Mouse (Mus musculus) retina, embryonic 14.5 days (tissue): ENCODE results near the gene Slc9a6.

Source experiments
- DNase-seq: peaks from one replicate; pipeline ENCODE4 v3.0.0-alpha.2; 2015; ENCODE audit warnings: low spot score

The Slc9a6 gene

DNA sequence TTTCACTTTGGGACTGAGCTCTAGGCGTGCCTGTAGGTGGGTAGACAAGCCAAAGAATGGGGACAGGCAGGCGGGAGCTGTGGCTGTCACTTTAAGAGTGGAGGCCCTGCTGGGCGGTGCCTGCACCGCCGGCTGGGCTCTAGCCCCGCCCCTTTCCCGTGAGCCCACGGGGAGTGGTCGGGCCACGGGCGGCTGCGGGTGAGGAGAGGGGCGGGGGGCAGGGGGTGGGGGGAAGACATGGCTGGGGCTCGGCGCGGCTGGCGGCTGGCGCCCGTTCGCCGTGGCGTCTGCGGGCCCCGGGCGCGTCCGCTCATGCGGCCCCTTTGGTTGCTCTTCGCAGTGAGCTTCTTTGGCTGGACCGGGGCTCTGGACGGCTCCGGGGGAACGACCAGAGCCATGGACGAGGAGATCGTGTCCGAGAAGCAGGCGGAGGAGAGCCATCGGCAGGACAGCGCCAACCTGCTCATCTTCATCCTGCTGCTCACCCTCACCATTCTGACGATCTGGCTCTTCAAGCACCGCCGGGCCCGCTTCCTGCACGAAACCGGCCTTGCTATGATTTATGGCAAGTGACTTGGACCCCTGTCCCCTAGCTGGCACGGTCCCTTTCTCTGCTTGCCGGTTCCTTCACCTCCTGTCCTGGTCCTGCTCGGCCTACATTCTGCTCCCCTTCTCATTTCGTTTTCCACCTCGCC, at the start of gene Slc9a6:
Slc9a6 (plus strand) TSS at position 135 of the 695 bp plus-strand sequence.
- peak; percentile 83 for DNase-seq

DNA sequence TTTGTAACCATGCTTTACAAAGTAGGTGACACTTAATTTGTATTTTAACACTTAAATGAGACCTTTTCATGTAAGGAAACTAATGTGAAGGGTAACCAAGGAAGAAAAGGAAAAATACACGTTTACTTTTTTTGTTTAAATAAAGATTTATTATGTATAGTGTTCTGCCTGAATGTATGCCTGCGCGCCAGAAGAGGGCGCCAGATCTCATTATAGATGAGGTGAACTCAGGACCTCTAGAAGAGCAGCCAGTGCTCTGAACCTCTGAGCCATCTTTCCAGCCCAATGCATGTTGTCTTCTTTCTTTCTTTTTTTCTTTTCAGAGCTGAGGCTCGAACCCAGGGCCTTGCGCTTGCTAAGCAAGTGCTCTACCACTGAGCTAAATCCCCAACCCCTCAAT, 37.1 kb upstream of the Slc9a6 start:
- peak; percentile 38 for DNase-seq

DNA sequence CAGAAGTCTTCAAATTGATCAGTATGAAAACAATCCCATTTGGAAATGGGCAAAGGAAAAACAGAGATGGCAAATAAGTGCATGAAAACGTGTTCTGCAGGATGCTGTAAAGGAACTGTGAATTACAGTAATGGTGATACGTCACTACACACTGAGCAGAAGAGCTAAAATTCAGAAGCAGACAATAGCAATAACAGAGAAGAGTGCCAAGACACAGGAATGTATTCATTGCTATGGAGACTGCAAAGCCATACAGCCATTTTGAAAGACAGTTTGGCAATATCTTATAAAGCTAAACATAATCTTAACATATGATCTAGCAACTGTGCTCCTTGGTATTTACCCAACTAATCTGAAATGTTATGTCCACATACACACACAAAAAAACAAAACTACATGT, 31.4 kb upstream of the Slc9a6 start:
- DNase-seq: no peak

DNA sequence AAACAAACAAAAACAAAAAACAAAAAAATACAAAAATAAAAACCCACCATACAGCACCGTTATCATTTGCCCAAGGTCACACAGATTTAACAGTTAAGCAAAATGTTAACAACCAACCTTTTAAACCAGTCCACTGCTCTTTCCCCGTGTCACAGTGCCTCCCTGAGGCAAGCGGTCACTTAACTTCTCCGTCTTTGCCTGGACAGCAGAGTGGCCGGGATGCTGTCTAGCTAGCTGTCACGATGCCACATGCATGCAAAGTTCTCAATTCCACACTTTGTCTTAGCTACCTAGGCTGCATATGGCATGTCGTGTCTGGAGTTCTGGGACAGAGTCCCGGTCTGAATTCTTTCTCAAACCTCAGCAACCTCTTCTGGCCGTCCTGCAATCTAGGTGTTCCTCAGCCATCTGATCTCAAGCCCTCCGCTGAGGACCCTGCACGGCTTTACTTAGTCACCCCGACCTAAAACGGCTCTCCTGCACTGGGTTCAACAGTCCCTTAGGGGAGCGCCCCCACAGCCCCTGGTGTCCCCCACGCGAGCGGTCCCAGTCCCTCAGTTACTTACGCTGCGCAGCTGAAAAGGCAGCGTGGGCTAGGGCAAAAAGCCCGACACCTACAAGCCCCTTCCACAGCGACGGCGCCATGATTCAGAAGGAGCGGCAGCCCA, 12.2 kb upstream of the Slc9a6 start:
- DNase-seq: peak; percentile 25

DNA sequence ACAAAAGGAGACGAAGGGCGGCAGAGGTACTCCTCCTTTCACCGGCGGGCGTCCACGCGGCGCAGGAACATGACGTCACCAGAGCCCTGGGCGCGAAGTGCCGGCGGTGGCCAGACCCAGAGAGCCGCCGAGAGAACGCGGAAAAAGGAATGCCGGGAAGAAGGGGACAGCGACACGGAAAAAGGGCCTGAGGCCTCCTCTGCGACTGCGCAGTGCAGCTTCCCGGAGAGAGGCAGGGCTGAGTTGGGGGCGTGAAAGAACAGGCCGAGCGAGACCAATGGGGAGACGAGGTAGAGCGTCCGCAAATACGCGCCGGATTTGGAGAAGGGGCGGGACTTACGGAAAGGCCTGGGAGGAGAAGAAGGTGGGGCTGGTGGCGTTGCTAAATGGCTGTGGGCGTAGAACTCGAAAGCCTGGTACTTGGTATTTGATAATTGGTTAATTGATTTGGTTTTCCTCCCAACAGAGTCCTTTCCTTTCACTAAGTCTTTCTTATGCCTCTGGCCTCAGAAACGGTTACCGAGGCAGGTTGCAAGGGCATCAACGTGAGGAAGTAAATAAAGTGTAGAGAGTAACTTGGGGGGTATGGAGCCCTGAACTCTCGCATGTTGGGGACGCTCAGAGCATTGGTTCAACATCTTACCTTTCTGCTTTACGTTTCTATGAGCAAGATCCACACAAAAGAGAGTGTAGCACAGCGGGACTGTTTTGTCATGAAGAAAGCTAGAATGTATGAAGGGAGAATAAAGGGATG, 11.5 kb upstream of the Slc9a6 start, which contains the start of gene Mmgt1:
Mmgt1 (minus strand) TSS at position 183 of the 754 bp plus-strand sequence.
- DNase-seq: peak; percentile 90

DNA sequence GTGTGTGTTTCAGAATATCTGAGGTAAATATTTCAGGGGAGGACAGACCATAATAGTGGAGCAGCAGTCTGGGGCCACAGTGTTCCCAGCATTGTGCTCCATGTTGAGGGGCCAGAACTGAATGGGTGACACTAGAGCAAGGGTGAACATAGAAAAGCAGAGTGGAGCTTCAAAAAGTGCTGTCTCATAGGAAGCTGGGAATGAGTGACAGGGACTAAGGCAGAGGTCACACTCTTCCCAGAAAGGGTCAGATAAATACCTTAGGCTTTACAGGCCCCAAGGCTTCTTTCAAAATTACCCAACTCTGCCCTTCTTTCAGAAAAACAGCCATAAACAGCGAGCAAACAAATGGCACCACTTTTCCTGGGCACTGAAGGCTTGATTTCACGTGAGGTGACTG, 3.0 kb upstream of the Slc9a6 start:
- DNase-seq: no peak

DNA sequence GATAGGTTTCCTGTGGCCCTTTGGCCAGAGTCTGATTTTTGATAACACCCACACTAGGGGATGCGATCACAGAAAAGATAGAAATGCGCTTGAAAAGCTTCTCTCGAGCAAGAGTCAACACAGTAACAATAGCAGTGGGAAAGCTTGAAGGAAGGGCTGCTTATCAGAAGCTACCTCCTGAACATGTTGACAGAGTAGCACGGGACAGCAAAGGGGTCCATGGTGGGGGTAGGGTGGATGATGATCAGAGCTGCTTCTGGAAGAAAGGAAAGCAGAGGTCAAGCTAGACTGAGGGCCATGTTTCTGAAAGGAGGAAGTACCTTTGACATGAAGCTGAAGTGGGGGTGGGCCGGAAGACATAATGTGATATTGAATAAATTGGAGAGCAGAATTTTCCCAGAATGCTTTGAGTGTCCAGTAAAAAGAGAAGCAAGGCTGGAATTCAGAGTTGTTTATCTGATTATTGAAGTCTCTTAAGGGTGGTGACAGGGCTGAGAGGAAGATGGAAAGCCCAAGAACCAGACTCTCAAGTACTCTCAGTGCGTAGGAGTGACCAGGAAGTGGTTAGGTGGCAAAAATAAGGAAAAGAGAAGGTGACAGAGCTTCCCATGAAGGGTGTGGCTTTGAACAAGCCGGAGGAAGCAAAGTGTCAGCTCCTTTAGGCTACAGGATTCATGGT, 2.4 kb upstream of the Slc9a6 start:
- no peak for DNase-seq

DNA sequence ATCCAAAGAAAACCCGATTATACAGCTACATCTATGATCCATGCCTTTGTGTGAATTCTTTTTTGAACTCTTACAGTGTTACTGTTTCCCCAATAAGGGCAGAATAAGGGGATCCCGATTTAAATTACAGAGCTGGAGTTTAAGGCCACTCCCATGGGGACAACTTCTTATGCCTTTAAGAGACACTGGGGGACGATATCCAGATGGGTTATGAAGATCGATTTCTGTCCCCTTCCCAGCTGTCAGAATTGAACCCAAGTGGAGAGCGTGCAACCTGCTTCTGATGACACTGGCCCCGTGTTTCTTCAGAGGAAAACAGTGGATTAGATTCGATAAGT, 303 bp upstream of the Slc9a6 start:
- DNase-seq: no peak

DNA sequence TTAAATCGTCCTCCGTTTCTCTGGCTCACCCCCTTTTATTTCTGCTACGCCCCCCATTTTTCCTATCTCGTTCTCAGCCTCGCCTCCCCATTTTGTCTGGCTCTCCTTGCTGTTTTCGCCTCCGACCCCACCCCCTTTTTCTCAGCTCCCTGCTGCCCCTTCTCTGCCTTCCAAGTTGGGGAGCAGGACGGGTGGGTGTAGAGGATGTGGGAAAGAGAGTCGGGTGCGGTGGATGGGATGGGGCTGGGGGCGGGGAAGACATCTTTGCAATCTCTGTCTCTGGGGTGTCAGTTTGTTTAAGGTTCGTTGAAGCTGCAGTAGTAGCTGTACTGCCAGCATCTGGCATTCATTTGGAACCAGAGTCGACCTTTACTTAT, 749 bp downstream of the Slc9a6 start:
- DNase-seq: peak; percentile 9

DNA sequence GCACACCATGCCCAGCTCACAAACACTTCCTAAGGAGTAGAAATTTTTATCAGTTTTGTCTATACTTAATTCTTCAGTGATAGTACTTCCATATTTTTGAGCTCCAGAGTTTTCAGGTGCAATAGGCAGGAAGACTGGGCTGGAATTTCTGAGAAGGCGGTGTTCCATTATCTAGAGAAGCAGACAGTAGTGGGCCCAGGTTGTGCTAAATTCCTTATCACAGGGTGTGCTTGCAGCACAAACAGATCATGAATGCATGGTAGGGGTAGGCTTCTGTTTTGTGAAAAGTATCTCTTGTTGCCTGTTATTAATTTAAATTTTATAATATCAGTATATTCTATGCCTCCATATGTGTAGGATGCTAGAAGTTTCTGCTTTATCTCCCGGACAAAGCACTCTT, 5.7 kb downstream of the Slc9a6 start:
- no peak for DNase-seq

DNA sequence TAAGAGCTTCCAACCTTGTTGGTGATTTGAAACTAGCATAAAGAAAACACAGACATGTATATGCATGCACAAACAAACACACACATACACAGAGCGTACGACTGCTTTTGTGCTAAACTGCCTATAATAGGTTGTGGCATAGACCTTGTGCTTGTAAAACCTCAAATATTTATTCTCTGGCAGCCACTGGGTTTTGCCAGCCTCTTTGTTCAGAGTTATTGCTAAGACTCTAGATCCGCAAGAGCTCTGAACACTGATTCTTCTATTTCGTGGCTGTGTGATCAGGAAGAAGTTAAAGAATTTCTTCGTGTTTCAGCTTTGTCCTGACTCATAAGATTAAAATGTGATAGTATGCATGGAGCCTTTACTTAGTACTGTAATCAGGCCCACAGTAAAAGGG, 26.6 kb downstream of the Slc9a6 start:
- DNase-seq: no peak

DNA sequence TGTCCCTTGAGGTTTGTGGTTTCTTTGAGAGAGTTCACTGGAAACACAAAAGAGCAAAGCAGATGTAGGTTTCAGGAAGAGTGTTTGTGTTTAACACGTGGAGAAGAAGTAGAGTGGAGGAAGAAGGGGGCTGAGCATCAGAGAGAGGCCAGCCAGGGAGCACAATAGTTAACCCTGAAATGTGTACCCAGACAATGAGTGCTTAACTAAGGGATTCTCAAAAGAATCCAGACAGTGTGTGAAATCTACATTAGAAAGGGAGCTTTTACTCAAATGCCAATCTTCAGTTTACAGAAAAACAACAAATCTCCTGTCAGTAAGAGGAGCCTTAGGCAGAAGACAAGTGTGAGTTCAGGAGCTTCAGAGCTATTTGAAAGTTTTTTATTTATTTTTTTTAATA, 30.5 kb downstream of the Slc9a6 start:
- no peak for DNase-seq

DNA sequence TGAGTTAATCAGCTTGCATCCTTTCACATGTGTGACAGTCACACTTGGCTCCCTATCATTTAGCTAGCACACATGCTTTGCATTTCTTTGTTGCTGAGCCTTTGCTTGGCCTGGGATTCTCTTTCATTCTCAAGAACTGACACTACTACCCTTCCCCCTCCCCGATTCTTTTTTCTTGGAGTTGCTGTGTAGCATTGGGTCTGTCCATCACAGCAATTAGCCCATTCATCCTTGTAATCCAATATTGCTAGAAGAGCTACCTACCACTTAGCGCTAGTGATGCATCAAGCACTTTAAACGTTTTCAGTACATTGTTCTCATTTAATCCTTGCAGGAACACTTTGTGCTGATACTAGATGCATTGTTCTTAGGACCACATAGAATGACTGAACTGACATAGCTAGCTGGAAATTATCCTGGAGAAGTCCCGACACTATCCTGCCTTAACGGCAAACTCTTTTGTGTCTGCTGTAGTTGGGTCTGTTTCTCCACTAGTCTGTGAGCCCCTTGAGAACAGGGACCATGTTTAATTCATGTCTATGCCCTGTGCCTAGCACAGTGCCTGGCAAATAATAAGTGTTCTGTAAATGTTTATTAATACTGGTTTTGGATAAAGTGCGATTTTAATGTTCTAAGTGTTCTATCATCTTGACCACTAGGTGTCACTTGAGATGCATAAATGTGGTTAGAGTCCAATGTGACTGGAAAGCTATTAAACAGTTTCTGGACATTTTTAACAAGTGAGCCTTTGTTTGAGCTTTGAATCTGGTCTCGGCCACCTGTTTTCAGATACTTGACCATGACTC, 40.2 kb downstream of the Slc9a6 start:
- peak; percentile 73 for DNase-seq

DNA sequence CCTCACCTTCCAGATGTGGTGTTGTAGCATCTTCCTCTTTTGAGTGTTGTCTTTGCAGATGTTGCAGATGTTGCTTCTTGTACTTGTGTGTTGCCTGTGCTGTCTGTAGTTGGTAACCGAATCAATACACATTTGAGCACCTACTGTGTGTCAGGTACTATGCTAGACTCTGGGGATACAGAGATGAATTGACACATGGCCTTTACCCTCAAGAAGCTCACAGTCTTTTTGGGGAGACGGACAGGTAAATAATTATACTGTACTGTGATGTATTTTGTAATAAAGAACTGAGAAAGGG, 40.7 kb downstream of the Slc9a6 start:
- DNase-seq: no peak

DNA sequence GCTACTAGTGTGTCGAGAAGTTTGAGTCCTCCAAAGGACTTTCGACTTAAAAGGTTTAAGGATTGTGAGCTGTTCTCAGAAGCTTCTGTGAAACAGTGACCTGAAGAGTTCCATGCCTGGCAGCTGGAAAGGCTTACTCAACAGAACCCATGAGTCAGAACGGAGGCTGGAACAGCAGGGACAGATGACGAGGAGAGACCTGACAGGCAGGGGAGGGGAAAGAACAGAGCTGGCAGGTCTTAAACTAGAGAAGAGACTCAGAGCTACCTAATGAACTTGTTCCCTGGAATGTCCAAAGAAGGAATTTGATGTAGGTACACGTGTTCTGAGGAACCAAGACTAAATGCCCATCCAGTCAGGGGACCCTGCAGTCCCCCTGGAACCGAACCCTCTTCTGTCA, 41.3 kb downstream of the Slc9a6 start:
- no peak for DNase-seq

DNA sequence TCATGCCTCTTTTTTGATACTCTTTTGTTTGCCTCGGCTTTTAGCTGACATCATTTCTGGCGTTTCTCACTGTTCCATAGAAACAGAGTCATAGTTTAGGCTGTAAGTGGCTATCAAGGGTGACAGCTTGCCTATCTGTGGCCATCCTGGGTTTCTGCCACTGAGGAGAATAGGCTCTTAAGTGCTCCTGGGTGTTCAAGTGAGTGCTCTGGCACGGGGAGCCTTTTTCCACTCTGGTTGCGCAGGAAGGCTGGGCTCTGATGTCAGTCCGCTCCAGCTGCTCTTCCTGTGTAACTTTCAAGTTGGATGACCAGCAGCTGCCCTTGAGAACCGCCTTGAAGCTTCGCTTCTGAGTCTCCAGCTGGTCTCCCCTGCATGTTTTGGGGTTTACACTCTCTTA, 42.2 kb downstream of the Slc9a6 start:
- DNase-seq: no peak

DNA sequence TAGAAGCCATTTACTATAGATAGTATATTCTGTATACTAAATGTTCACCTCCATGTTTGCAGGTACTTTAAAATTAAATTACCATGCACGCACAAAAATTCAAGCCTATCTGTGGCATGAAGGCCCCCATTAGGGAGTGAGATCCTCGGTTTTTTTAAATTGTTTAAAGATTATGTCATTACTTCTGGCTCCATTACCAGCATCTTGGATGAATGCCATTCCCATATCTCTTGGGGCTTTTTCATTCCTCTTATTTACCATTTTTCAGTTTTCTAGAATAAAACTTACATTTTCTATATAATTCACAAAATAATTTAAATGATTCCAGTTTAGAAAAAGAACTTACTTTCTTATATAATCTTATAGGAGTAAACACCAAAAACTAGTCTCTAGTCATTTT, 46.1 kb downstream of the Slc9a6 start:
- no peak for DNase-seq

DNA sequence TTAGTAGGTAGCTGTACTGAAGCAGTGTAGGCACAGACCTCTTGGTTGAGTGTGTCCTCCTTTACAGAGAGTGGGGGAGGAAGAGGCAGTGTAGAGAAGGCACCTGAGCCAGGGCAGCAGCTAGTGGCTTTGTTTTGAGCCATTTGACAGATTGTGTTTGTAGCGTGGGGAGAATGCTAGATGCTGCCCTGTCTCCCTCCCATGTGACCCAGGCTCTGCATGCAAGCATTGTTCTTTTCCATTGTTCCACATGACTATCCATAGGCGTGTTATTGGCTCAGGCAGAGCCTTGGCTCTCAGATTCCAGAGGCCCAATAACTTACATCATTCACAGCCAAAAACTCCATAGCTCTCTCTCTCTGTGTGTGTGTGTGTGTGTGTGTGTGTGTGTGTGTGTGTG, 49.7 kb downstream of the Slc9a6 start:
- peak; percentile 53 for DNase-seq

DNA sequence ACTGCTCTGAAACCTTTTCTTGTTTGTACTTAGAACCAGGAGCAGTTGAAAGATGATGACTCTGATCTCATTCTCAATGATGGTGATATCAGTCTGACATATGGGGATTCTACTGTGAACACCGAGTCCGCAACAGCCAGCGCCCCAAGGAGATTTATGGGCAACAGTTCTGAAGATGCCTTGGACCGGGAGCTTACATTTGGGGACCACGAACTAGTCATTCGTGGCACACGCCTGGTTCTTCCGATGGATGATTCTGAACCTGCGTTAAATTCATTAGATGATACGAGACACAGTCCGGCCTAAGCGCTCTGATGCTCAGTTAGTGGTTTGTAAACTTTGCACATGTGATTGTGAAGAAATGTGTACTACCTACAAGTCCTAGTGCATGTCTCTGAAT, 51.6 kb downstream of the Slc9a6 start:
- no peak for DNase-seq

DNA sequence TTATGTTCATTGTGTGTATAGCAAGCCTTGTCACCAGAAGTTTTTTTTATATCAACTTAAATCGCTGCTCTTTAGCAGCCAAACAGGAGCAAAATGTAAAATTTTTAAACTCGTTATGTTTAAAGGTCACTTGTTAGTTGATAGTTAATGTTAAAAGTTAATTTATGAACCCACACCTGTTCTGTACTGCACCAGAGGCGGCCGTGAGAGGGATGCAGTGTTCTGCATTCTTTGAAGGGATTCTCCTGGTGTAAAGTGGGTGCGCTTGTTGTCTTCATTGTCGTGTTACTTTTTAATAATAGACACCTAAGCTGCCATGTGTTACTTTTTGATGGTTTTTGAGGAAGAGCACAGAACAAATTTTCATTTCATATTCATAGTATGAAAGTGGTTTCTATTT, 52.8 kb downstream of the Slc9a6 start:
- no peak for DNase-seq

DNA sequence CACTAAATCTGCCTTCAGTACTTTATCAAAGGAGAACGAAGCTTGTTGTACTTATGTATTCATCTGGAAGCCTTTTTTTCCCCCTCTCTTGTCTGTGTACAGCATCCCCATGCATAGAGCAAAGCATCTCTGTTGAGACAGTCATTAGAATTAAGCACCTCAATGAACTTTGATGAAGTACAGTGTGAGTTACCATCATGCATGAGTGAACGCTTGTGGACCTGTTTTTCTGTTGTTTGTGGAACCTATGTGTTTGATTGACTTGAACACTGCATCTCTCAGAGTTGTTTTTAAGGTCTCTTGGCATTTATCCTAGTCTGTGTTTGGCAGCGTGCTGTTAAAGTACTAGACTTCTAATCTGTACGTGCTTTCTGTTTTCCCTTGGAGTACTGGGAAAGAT, 53.8 kb downstream of the Slc9a6 start:
- peak; percentile 25 for DNase-seq
